Mouse (Mus musculus): ENCODE measurements around the gene St6gal1. TPM values are rescaled to one million over a fixed set of nuclear protein-coding genes. Genes with fewer than 3 reads are reported as not detected.

Gene St6gal1
- polyA plus RNA-seq, 1 experiment from 2014 or later: 17.5 TPM

- Histone ChIP-seq H3K36me3 (peaks cover 40% of the 10 kb centered on the region), H3K27me3 (ENCODE audit: low read depth, poor library complexity, severe bottlenecking) (no peaks in the 10 kb centered on the region), H3K9me3 (replicated peaks) (no peaks in the 10 kb centered on the region), H3K4me3 (no peak overlapping the region), H3K27ac (replicated peaks) (no peak overlapping the region), H3K4me1 (peaks cover 10% of the 10 kb centered on the region)
- DNase-seq (ENCODE audit: low spot score): no peak
- 45% methylated on average over 3 of the region's 3 CpGs for WGBS
Observed at GRCm38 (mm10) chr16:23323915-23324314, 99.4 kb downstream of the St6gal1 start.

- Histone ChIP-seq H3K4me3 (no peak overlapping the region), H3K27ac (replicated peaks) (no peak overlapping the region), H3K36me3 (peaks cover 47% of the 10 kb centered on the region), H3K27me3 (ENCODE audit: low read depth, poor library complexity, severe bottlenecking) (no peaks in the 10 kb centered on the region), H3K9me3 (replicated peaks) (no peaks in the 10 kb centered on the region), H3K4me1 (peaks cover 10% of the 10 kb centered on the region)
- DNase-seq (ENCODE audit: low spot score): no peak
- WGBS: 77% methylated on average over 6 of the region's 6 CpGs
Observed at GRCm38 (mm10) chr16:23324867-23325650, 100.5 kb downstream of the St6gal1 start.

GRCm38 (mm10) chr16:23326664-23327063, 102.1 kb downstream of the St6gal1 start:
- H3K27ac ChIP-seq (replicated peaks): no peak overlapping the region
- no peaks in the 10 kb centered on the region for H3K9me3 ChIP-seq (replicated peaks)
- 93% methylated on average over 6 of the region's 6 CpGs for WGBS
- H3K4me1 ChIP-seq: peaks cover 10% of the 10 kb centered on the region
- no peak overlapping the region for H3K4me3 ChIP-seq
- DNase-seq (ENCODE audit: low spot score): no peak
- peaks cover 35% of the 10 kb centered on the region for H3K36me3 ChIP-seq
- no peaks in the 10 kb centered on the region for H3K27me3 ChIP-seq (ENCODE audit: low read depth, poor library complexity, severe bottlenecking)

GRCm38 (mm10) chr16:23327266-23327665, 102.7 kb downstream of the St6gal1 start:
- Histone ChIP-seq H3K4me3 (no peak overlapping the region), H3K36me3 (peaks cover 31% of the 10 kb centered on the region), H3K27ac (replicated peaks) (no peak overlapping the region), H3K9me3 (replicated peaks) (no peaks in the 10 kb centered on the region), H3K27me3 (ENCODE audit: low read depth, poor library complexity, severe bottlenecking) (no peaks in the 10 kb centered on the region), H3K4me1 (peaks cover 10% of the 10 kb centered on the region)
- WGBS: 95% methylated on average over 7 of the region's 7 CpGs
- no peak for DNase-seq (ENCODE audit: low spot score)

GRCm38 (mm10) chr16:23328201-23328600, 103.7 kb downstream of the St6gal1 start:
- WGBS: 93% methylated on average over 7 of the region's 7 CpGs
- Histone ChIP-seq H3K36me3 (peaks cover 30% of the 10 kb centered on the region), H3K27me3 (ENCODE audit: low read depth, poor library complexity, severe bottlenecking) (no peaks in the 10 kb centered on the region), H3K9me3 (replicated peaks) (no peaks in the 10 kb centered on the region), H3K4me3 (no peak overlapping the region), H3K27ac (replicated peaks) (no peak overlapping the region), H3K4me1 (peaks cover 10% of the 10 kb centered on the region)
- no peak for DNase-seq (ENCODE audit: low spot score)

- H3K27ac ChIP-seq (replicated peaks): no peak overlapping the region
- no peak for DNase-seq (ENCODE audit: low spot score)
- no peaks in the 10 kb centered on the region for H3K4me1 ChIP-seq
- H3K4me3 ChIP-seq: no peak overlapping the region
- 65% methylated on average over 2 of the region's 2 CpGs for WGBS
- no peaks in the 10 kb centered on the region for H3K9me3 ChIP-seq (replicated peaks)
- H3K36me3 ChIP-seq: peaks cover 35% of the 10 kb centered on the region
- H3K27me3 ChIP-seq (ENCODE audit: low read depth, poor library complexity, severe bottlenecking): no peaks in the 10 kb centered on the region
Observed at GRCm38 (mm10) chr16:23332136-23332535, 107.6 kb downstream of the St6gal1 start.

- 85% methylated on average over 6 of the region's 6 CpGs for WGBS
Observed at GRCm38 (mm10) chr16:23332686-23333085, 108.1 kb downstream of the St6gal1 start.

GRCm38 (mm10) chr16:23333875-23334551, 109.5 kb downstream of the St6gal1 start:
- no peak overlapping the region for H3K27ac ChIP-seq (replicated peaks)
- peaks cover 25% of the 10 kb centered on the region for H3K36me3 ChIP-seq
- H3K4me3 ChIP-seq: no peak overlapping the region
- H3K27me3 ChIP-seq (ENCODE audit: low read depth, poor library complexity, severe bottlenecking): no peaks in the 10 kb centered on the region
- no peaks in the 10 kb centered on the region for H3K4me1 ChIP-seq
- no peaks in the 10 kb centered on the region for H3K9me3 ChIP-seq (replicated peaks)
- DNase-seq (ENCODE audit: low spot score): no peak
- 86% methylated on average over 6 of the region's 6 CpGs for WGBS

More at GRCm38 (mm10) chr16:23332686-23333085, 108.1 kb downstream of the St6gal1 start:
- no peaks in the 10 kb centered on the region for H3K9me3 ChIP-seq (replicated peaks)
- H3K36me3 ChIP-seq: peaks cover 34% of the 10 kb centered on the region
- no peaks in the 10 kb centered on the region for H3K4me1 ChIP-seq
- H3K4me3 ChIP-seq: no peak overlapping the region
- no peak overlapping the region for H3K27ac ChIP-seq (replicated peaks)
- H3K27me3 ChIP-seq (ENCODE audit: low read depth, poor library complexity, severe bottlenecking): no peaks in the 10 kb centered on the region
- no peak for DNase-seq (ENCODE audit: low spot score)

GRCm38 (mm10) chr16:23337317-23337716, 112.8 kb downstream of the St6gal1 start:
- H3K27ac ChIP-seq (replicated peaks): no peak overlapping the region
- no peaks in the 10 kb centered on the region for H3K4me1 ChIP-seq

GRCm38 (mm10) chr16:23341254-23341653, 116.7 kb downstream of the St6gal1 start:
- Histone ChIP-seq H3K36me3 (peaks cover 42% of the 10 kb centered on the region), H3K4me3 (no peak overlapping the region), H3K4me1 (no peaks in the 10 kb centered on the region), H3K9me3 (replicated peaks) (no peaks in the 10 kb centered on the region; the same call in 1 of the 2 replicates), H3K27ac (replicated peaks) (no peak overlapping the region), H3K27me3 (ENCODE audit: low read depth, poor library complexity, severe bottlenecking) (no peaks in the 10 kb centered on the region)
- DNase-seq (ENCODE audit: low spot score): no peak
- WGBS: 94% methylated on average over 2 of the region's 2 CpGs

More at GRCm38 (mm10) chr16:23337317-23337716, 112.8 kb downstream of the St6gal1 start:
- H3K9me3 ChIP-seq (replicated peaks): no peaks in the 10 kb centered on the region; the same call in 1 of the 2 replicates
- no peak overlapping the region for H3K4me3 ChIP-seq
- no peaks in the 10 kb centered on the region for H3K27me3 ChIP-seq (ENCODE audit: low read depth, poor library complexity, severe bottlenecking)
- WGBS: 84% methylated on average over 4 of the region's 4 CpGs
- DNase-seq (ENCODE audit: low spot score): no peak
- H3K36me3 ChIP-seq: peaks cover 36% of the 10 kb centered on the region

GRCm38 (mm10) chr16:23350802-23351201, 126.3 kb downstream of the St6gal1 start:
- no peak for DNase-seq (ENCODE audit: low spot score)
- H3K4me1 ChIP-seq: peaks cover 13% of the 10 kb centered on the region
- H3K36me3 ChIP-seq: peaks cover 9% of the 10 kb centered on the region
- no peaks in the 10 kb centered on the region for H3K27me3 ChIP-seq (ENCODE audit: low read depth, poor library complexity, severe bottlenecking)
- H3K9me3 ChIP-seq (replicated peaks): no peaks in the 10 kb centered on the region
- 40% methylated on average over 2 of the region's 2 CpGs for WGBS
- no peak overlapping the region for H3K4me3 ChIP-seq
- H3K27ac ChIP-seq (replicated peaks): 0 out of 2 replicates have a peak overlapping the region, but pooled peaks have one; percentile 13

GRCm38 (mm10) chr16:23361031-23361430, 136.5 kb downstream of the St6gal1 start:
- 0 out of 2 replicates have a peak, but pooled peaks cover 6% of the 10 kb centered on the region for H3K4me1 ChIP-seq
- no peak overlapping the region for H3K27ac ChIP-seq (replicated peaks)
- peaks cover 35% of the 10 kb centered on the region for H3K36me3 ChIP-seq
- no peak overlapping the region for H3K4me3 ChIP-seq
- WGBS: 90% methylated on average over 4 of the region's 4 CpGs
- DNase-seq (ENCODE audit: low spot score): no peak
- no peaks in the 10 kb centered on the region for H3K9me3 ChIP-seq (replicated peaks)
- H3K27me3 ChIP-seq (ENCODE audit: low read depth, poor library complexity, severe bottlenecking): no peaks in the 10 kb centered on the region

Data from midbrain, embryonic 10.5 days (tissue).